Mouse (Mus musculus): Measurements from ENCODE around the gene Gm48551.

The Gm48551 gene

DNA sequence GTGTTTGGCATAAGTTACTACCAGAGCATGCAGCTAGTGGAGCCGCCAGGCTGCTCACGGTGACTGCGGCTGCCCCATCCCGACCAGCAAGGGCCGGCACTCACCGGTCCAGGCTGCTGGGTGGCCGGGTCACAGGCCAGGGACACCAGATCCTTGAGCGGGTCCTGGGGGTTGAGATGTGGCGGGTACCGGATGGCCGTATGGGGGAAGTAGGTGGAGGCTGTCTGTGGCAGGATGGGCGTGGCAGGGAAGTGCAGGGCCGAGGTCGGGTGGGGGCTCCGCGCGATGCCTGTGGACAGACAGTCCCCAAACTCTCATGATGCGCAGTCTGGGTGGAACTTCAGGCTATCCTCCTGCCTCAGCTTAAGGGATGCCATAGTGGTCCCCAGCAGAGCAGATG lies 20.5 kb downstream of the Gm48551 start:
- DNase-seq (ENCODE audit: low spot score): no peak

- no peak for DNase-seq (ENCODE audit: low spot score)
Observed at GRCm38 (mm10) chr10:81405588-81406201, 21.4 kb downstream of the Gm48551 start.

GRCm38 (mm10) chr10:81406504-81407440 lies 22.5 kb downstream of the Gm48551 start:
- DNase-seq (ENCODE audit: low spot score): no peak

DNA sequence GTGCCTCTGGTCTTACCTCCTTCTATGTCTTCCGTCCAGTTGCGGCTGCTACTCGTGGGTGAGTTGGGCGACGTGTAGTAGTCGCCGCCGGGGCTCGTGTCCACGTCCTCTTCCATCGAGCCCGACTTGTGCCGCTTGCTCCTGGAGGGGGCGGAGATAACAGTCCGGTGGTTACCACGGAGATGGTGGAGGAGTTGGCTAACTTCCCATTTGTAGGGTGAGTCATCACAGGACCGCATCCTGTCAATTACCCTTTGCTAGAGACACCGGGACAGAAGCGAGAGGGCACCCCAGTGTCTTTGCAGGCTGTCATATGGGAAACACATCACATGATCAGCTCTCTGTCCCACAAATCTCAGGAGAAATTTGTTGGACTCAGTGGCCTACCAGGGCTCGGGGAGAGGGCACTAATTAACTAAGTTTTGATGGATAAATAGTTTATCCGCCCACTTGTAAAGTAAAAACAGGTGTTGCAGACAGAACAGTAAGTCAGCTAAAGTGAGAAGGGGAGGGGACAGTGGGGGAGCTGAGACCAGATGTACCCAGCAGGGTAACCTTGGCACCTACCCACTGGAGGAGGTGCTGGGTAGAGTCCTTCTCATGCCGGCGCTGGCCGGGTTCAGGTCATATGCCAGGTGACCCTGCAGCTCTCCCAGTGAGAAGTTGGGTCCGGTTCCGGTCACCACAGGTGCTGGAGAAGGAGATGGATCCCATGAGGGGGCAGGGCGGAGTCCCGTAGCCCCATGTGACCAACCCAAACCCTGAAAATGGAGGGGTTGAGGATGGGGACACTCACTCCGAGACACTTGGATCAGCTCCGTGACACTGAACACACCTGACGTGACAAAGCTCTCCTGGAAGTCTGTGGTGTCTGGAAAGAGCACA lies 23.5 kb downstream of the Gm48551 start:
- no peak for DNase-seq (ENCODE audit: low spot score)

GRCm38 (mm10) chr10:81408424-81408729 lies 24.1 kb downstream of the Gm48551 start:
- no peak for DNase-seq (ENCODE audit: low spot score)

DNA sequence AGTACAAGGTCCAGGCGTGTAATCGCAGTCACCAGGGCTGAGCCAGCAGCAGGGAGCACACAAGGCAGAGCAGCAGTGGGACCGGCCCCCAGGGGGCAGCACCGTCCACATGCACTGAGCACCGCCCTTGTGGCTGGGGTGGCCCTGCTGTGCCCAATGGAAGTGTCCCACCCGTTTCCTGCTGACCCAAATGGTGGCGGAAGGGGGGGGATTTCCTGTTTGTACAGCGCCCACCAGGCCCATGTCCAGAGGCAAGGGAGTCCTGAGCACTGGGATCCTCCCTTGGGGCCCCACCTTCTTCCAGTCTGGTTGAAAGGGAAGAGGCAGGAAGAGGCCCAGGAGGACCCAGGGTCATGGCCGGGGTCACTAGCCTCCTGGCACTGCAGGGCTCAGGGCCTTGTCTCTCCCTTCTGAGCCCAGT lies 24.6 kb downstream of the Gm48551 start:
- DNase-seq (ENCODE audit: low spot score): no peak

DNA sequence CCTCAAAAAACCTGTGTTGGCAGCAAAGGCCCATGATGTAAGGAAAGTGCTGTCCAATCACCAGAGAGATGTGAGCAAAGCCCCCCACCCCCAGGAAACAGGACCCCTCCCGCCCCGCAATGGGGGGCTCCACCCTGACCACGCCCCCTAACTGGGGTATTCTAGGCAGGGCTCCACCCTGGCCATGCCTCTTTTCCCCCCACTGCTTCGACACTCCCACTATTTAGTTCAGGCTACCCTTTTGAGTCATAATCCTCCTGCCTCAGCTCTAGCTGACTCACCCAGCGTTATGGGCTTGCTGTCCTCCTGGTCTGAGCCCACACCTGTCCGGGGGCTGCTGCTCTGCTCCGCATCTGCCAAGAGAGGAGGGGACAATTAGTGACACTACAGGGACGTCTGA lies 25.1 kb downstream of the Gm48551 start:
- no peak for DNase-seq (ENCODE audit: low spot score)

DNA sequence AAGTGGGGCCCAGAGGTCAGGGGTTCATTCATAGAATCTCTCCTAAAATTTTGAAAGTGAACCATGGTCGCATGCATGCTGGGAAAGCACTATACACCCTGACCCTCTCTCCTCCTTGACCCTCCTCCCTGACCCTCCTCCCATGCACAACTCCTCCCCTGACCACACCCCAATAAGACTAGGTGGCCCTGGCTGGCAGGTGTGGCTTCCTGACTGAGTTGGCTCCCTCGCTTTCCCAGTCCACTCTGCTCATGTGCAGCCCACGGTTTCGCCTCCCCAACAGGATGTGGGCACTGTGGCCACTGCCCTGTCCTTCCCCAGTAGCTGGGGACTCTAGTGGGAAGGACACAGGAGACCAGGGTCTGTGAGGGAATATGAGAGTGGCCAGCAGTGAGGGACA lies 26.1 kb downstream of the Gm48551 start:
- DNase-seq (ENCODE audit: low spot score): no peak

- no peak for DNase-seq (ENCODE audit: low spot score)
Observed at GRCm38 (mm10) chr10:81410981-81411380, 26.7 kb downstream of the Gm48551 start.

DNA sequence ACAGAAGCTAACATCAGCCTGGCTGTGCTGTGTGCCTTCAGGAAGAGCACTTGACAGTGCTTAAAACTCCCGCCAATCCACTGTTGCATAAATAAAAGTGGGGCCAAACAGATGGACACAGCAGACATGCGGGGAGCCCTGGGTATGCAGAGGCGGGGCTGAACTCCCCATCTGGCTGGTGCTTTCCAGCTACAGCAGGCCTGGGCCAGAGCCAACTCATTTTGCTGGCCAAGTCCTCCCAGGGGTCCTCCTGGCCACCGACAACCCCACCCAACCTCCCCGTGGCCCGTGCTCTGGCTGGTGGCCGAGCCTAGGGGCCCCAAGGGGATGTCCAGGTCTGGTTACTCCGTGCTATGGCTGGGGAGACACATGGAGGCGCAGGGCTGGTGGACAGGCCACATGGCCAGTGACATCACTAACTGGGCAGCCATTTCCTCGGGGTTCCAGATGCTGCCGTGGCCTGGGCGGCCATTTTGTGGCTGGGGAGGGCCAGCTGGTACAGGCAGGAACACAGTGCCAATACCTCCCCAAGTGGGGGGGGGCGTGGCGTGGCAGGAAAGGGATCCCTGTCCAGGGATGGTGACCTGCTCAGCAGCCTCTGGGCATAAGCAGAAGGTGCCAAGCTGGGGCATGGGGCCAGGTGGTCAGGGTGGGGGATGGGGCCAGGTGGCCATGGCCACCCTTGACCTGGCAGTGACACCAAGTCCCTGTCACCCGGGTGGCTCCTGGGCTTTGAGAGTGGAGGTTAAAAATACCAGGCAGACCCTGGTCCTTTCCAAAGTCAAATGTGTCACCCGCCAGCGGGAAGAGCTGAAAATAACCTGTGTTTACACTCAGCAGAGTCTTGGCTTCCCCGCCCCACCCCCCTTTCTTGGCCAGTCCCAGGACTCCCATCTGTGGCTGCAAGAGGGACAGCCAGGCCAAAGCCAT lies 27.5 kb downstream of the Gm48551 start:
- no peak for DNase-seq (ENCODE audit: low spot score)

DNA sequence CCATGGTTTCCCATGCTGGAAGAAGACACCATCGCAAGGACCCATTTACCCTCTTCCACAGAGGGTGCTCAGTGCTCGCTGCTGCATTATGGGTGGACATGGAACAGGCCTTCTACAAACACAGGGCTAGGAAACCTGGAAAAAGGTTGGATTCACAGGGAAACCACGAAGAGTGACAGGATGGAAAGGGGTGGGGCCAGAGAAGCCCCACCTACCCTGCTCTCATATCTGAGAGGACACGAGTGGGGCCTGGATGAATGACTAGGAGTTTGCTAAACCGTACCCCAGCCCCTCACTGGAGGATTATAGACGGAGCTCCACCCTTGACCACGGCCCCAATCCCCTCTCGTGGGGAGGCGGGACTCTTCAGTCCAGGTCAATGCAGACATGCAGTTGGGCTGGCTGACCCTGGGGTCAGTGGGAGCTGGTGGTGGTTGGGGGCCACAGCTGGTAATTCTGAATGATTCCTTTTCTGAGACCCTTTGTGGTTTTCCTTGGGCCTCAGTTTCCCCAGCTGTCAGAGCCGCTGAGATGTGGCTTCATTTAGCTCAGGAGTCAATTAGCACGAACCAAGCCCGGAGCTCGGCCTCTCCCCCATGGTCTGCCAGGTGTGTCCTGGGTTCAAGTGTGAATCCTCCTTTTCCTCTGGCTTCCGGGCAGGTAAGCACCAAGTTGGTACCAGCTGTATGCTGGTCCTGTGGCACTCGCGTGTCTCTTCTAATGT lies 28.5 kb downstream of the Gm48551 start:
- no peak for DNase-seq (ENCODE audit: low spot score)

DNA sequence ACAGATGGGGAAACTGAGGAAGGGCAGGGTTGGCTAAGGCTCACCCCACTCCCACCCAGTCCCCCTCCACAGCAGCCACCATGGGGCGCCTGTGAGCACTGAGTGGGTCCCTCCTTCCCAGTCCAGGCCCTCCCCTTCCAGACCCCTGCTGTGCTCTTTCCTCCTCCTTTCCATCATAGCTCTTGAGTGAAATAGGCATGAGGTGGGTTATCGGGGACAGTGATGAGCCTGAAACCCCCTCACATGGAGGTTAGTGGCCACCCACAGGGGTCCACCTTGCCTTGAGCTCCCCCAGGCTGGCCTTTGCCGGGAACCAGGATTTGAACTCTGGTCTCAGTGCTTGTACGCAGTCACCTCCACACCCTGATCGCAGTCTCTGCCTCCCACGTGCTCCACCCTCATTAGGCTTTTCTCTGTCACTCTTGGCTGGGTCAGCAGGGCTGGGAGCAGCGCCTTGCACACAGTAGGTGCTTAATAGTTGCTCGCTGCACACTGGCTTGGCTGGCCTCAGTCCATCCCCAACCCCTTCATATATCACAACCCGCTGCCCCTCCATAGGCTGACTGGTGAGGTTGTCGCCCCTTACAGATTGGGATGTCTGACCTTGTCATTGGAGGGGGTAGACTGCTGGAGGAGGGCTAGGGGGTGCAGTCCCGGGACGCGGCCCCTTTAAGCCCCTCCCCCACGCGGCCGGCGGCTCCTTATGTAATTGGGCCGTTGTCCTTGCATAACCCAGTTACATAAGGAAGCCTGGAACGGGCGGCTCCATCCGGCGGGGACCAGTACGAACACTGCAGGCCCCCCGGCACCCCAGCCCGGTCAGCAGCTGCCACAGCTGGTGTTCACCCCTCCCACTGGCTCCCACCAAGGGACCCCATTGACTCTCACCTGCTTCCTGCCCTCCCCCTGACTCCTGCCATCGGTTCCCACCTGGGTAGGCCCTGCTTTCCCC lies 29.3 kb downstream of the Gm48551 start:
- DNase-seq (ENCODE audit: low spot score): no peak

DNA sequence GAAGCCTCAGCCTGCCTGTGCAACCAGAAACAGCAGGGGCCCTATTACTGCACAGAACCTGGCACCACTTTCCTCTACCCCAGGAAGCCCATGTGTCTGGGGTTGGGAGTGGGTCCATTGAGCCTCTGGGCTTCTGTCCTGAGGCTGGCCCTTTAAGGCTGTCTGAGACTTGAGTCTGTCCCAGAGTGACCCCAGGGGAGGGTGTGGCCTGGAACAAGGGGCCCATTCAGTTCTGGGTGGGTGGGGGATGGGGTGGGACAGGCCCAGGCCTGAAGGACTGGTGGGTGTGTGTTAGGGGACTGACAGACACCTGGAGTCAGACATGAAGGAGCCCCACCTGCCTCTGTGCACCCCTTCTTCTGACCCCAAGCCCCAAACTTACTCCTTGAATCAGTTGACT lies 30.4 kb downstream of the Gm48551 start:
- DNase-seq (ENCODE audit: low spot score): no peak

DNA sequence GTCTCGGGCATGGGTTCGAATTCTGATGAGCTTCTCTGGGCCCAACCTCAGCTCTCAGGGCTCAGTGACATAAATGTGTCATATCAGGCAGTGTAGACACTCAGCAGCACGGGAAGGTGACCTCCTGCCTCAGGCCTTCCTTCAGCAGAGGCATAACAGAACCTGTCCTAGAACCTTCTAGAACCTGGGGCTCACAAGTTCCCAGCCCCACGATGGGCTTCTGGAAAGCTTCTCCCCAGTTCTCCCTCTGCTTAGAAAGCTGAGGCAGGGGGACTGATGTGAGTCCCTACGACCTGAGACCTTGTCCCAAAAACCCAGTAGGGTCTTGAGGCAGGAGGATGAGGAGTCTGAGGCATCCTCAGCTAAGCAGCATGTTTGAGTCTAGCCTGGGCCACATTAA lies 30.9 kb downstream of the Gm48551 start:
- DNase-seq (ENCODE audit: low spot score): no peak

DNA sequence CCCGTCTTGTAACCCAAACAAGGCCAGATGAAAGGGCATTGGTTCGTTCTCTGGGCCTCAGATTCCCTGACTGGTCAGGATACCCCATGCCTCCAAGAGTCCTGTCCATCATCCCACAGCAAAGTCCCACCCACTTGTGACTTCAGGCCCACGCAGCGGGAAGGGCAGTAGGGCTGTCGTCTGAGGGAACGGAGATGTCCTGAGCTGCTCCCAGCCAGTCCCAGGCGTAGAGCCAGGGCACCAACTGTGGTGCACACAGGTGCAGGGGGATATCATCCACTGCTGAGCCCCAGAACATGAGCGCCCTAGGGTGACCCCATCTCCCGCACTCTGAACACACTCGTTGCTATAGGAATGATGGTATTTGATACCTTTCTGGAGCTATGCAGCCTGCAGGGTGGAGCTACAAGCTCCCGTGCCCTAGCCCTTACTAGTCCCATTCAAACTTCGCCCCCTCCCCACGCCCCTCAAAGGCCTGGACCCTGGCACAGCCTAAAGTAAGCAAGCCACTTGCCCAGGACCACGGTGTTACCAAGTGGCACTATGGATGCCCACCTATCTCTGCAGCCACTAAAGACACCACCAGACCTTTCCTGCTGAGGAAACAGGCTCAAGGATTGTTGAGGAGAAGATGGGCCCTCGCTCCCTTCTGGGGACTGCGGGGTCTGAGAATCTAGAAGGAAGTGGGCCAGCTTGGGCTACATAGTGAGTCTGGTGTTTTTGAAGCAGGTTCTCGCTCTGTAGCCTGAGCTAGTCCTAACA lies 31.5 kb downstream of the Gm48551 start:
- no peak for DNase-seq (ENCODE audit: low spot score)

- DNase-seq (ENCODE audit: low spot score): peak; percentile 88
Observed at GRCm38 (mm10) chr10:81416581-81417226, 32.4 kb downstream of the Gm48551 start.

- DNase-seq (ENCODE audit: low spot score): no peak
Observed at GRCm38 (mm10) chr10:81417227-81418215, 33.3 kb downstream of the Gm48551 start.

Measured in left cerebral cortex, adult 11 months (tissue).